Mouse (Mus musculus) E14TG2a.4 (cell line): ENCODE data around the gene Foxs1.

Experiments
- CTCF ChIP-seq: conservative IDR thresholded peaks from 2 replicates; pipeline ENCODE4 v1.5.1; 2014; ENCODE audit warnings: low read length
- NANOG ChIP-seq: IDR thresholded peaks from 2 replicates; pipeline ENCODE4 v1.6.1; 2014; ENCODE audit warnings: borderline replicate concordance, low read length, mixed read lengths
- POU5F1 ChIP-seq: IDR thresholded peaks from 2 replicates; pipeline ENCODE4 v1.6.1; 2014; ENCODE audit warnings: low read length, borderline replicate concordance

DNA sequence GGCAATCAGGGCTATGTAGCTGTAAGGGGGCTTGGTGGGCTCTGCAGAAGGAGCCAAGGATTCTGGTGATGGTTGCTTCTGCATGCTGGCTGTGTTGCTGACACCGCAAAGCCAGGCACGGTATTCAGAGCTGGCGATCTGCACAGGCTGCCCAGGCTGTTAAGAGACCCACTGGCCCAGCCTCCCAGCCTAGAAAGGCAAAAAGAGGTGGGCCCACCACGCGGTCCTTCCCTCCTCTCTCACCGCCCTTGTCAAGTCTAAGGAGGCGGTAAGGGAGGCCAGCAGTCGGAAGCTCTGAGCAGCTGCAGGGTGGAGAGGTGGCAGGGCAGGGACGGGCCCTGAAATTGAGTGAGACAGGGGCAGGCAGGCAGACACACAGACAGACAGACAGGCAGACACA is at the start of gene Foxs1:
- TF ChIP-seq CTCF (no peak), POU5F1 (no peak), NANOG (no peak)
